Mouse (Mus musculus): ENCODE measurements around the gene Cdk20. TPM values are rescaled to one million over a fixed set of nuclear protein-coding genes. Genes with fewer than 3 reads are reported as not detected.
"Not testable (repeated sequence)": the region's sequence is repeated elsewhere in the genome, so short reads cannot be mapped to it uniquely, and the experiment has no call there.

The Cdk20 gene
- polyA plus RNA-seq, 1 experiment from 2014 or later, result 8.6 TPM

DNA sequence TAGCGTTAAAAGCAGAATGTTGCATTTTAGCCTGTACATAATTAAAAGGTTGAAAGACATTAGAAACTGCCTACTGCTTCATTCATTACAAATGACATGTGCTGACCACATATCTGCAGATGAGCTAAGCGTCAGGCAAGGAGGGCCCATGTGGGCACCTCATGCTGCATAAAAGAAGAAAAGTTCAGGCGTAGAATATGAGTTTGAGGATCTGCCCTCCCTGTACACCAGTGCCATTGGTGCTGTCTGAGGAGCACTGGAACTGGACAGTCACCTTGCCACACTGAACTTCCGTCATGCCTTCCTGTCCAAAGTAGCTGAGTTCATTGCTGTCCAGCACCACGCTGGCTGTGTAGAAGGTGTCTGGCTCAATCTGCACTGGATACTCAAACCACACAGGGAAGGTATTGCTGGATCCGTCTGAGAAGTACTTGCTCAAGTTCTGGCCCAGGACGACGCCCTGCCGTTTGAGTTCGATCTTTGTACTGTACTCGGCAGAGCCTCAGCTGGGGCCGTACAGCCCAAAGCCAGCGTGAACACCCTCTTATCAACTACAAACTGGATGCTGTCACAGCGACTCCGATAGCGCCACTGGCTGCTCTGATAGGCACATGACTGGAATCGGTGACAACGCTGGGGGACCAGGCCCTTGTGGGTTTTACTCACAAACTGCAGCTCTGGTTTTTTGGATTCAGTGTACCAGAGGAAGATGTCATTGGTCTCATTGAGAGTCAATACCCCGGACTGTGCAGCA is 25.3 kb downstream of the Cdk20 start:
- H3K27ac ChIP-seq (ENCODE audit: low read depth, low read length); H3K9ac ChIP-seq (ENCODE audit: low read length); H3K4me2 ChIP-seq; DNase-seq (ENCODE audit: low spot score, missing footprints); H3K27me3 ChIP-seq (ENCODE audit: control insufficient read depth, insufficient read depth, low read length); H3K9me3 ChIP-seq (ENCODE audit: control insufficient read depth, low read length); H3K4me3 ChIP-seq (ENCODE audit: low read depth, low read length); ATAC-seq (ENCODE audit: low FRiP score); H3K4me1 ChIP-seq (ENCODE audit: control insufficient read depth, insufficient read depth, low read length); H3K36me3 ChIP-seq (ENCODE audit: control insufficient read depth, insufficient read depth, low read length): not testable (repeated sequence)
- 89% methylated on average over 19 of the region's 19 CpGs for WGBS

DNA sequence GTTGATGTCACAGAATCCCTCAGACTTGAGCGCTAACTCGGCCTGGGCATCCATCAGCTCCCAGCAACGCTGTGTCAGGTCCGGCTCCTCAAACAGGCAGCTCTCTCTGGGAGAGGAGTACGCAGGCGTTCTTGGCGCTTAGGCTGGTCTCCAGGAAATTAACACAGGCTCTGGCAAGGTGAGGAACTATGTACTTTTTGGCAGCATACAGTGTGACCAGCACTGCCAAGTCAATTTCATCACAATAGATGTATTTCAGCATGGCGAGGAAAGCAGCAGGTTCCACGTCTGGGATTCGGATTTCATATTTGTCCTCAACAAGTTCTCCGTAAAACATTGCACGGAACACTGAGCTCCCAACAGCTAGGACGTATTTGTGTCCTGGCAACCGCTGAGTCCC is 26.1 kb downstream of the Cdk20 start:
- H3K27ac ChIP-seq (ENCODE audit: low read depth, low read length), result no peak overlapping the region
- H3K4me3 ChIP-seq (ENCODE audit: low read depth, low read length), result no peak overlapping the region

DNA sequence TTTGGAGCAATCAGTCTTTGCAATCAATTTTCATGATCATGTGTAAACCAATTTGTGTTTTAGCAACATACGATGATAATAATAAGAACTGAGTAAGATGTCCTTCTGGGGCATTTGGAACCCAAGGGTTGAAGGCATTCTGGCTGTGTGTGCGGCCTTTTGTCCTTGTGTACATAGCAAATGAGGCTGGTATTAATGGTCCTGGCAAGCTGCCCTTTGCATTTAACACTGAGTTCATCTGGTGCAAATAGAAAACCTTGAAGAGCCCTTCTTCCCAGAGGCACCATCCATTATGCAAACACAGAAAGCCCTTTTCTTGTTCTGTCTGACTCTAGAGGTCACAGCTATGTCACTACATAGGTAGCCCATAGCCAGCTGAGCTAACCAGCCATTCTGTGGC is 30.5 kb downstream of the Cdk20 start:
- Histone ChIP-seq H3K4me3 (ENCODE audit: low read depth, low read length) (no peak overlapping the region), H3K36me3 (ENCODE audit: control insufficient read depth, insufficient read depth, low read length) (no peaks in the 10 kb centered on the region), H3K9ac (ENCODE audit: low read length) (no peak overlapping the region), H3K9me3 (ENCODE audit: control insufficient read depth, low read length) (no peaks in the 10 kb centered on the region), H3K27ac (ENCODE audit: low read depth, low read length) (no peak overlapping the region), H3K4me1 (ENCODE audit: control insufficient read depth, insufficient read depth, low read length) (no peaks in the 10 kb centered on the region), H3K27me3 (ENCODE audit: control insufficient read depth, insufficient read depth, low read length) (no peaks in the 10 kb centered on the region), H3K4me2 (no peak overlapping the region)
- DNase-seq (ENCODE audit: low spot score, missing footprints) (no peak), ATAC-seq (ENCODE audit: low FRiP score) (no peak)
- 77% methylated on average over 2 of the region's 2 CpGs for WGBS

More for the DNA sequence above, 26.1 kb downstream of the Cdk20 start:
- no peak for ATAC-seq (ENCODE audit: low FRiP score)
- DNase-seq (ENCODE audit: low spot score, missing footprints), result no peak
- Histone ChIP-seq H3K36me3 (ENCODE audit: control insufficient read depth, insufficient read depth, low read length) (no peaks in the 10 kb centered on the region), H3K4me1 (ENCODE audit: control insufficient read depth, insufficient read depth, low read length) (no peaks in the 10 kb centered on the region), H3K27me3 (ENCODE audit: control insufficient read depth, insufficient read depth, low read length) (no peaks in the 10 kb centered on the region), H3K9ac (ENCODE audit: low read length) (no peak overlapping the region), H3K9me3 (ENCODE audit: control insufficient read depth, low read length) (no peaks in the 10 kb centered on the region), H3K4me2 (no peak overlapping the region)
- 93% methylated on average over 14 of the region's 14 CpGs for WGBS

DNA sequence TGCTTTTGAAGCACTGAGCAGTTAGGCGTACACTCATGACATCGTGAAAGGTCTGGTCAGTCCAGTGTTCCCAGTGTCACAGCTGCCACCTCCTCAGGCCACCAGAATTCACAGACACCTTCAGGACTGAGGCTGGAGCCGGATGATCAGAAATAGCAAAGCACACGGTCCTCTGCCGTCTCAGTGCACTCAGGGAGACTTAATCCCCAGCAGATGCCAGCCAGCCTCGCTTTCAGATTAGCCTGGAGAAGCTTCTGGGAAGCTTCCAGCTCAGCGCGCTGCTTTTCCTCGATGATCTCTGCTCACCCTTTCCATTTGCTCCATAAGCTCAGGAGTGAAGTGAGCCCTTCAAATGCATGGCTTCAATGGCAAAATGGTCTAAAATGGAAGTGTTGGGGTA is 33.1 kb downstream of the Cdk20 start:
- Histone ChIP-seq H3K27ac (ENCODE audit: low read depth, low read length) (no peak overlapping the region), H3K4me1 (ENCODE audit: control insufficient read depth, insufficient read depth, low read length) (no peaks in the 10 kb centered on the region), H3K4me2 (no peak overlapping the region), H3K27me3 (ENCODE audit: control insufficient read depth, insufficient read depth, low read length) (no peaks in the 10 kb centered on the region), H3K4me3 (ENCODE audit: low read depth, low read length) (no peak overlapping the region), H3K36me3 (ENCODE audit: control insufficient read depth, insufficient read depth, low read length) (no peaks in the 10 kb centered on the region), H3K9me3 (ENCODE audit: control insufficient read depth, low read length) (no peaks in the 10 kb centered on the region), H3K9ac (ENCODE audit: low read length) (no peak overlapping the region)
- ATAC-seq (ENCODE audit: low FRiP score) (no peak), DNase-seq (ENCODE audit: low spot score, missing footprints) (no peak)
- WGBS, result 59% methylated on average over 9 of the region's 9 CpGs

DNA sequence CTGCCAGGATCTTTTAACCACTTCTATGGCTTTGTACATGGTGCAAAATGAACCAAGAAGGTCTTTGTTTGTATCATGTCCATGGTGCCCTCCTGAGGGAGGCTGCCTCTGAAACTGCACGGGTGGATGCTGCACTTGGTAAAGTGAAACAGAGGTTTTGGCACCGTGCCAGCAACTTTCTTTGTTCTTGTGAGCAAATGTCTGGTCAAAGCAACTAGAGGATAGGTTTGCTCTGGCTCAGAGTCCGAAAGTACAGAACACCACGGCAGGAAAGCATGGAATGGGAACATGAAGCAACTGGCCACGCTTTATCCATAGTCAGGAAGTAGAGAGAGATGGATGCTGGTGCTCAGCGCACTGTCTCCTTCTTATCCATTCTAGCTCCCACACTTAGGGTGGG is 35.8 kb downstream of the Cdk20 start:
- no peaks in the 10 kb centered on the region for H3K27me3 ChIP-seq (ENCODE audit: control insufficient read depth, insufficient read depth, low read length)
- 84% methylated on average over 6 of the region's 6 CpGs for WGBS
- DNase-seq (ENCODE audit: low spot score, missing footprints), result no peak
- no peak overlapping the region for H3K9ac ChIP-seq (ENCODE audit: low read length)
- H3K27ac ChIP-seq (ENCODE audit: low read depth, low read length), result no peak overlapping the region
- ATAC-seq (ENCODE audit: low FRiP score), result no peak
- no peaks in the 10 kb centered on the region for H3K36me3 ChIP-seq (ENCODE audit: control insufficient read depth, insufficient read depth, low read length)
- H3K4me3 ChIP-seq (ENCODE audit: low read depth, low read length), result no peak overlapping the region
- no peak overlapping the region for H3K4me2 ChIP-seq
- no peaks in the 10 kb centered on the region for H3K9me3 ChIP-seq (ENCODE audit: control insufficient read depth, low read length)
- H3K4me1 ChIP-seq (ENCODE audit: control insufficient read depth, insufficient read depth, low read length), result no peaks in the 10 kb centered on the region

DNA sequence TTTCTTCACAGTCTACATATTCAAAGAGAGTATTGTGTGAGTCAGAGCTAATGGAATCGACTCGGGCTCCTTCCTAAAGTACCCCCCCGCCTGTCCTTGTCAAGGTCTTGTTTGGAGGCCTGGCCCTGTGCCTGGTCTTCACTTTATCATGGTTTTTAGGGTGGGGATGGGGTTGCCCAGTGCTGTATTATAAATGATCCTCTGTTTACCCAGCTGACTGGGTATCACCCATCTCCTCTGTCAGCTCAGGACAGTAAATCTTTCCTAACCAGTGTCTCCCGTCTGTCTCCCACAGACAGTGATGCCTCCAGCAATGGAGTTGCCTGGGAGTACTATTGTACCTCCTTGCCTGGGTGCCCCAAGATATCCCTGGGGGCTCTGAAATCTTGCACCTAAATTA is 45.9 kb downstream of the Cdk20 start:
- Histone ChIP-seq H3K4me1 (ENCODE audit: control insufficient read depth, insufficient read depth, low read length) (no peaks in the 10 kb centered on the region), H3K4me3 (ENCODE audit: low read depth, low read length) (no peak overlapping the region), H3K27ac (ENCODE audit: low read depth, low read length) (no peak overlapping the region), H3K27me3 (ENCODE audit: control insufficient read depth, insufficient read depth, low read length) (no peaks in the 10 kb centered on the region), H3K4me2 (no peak overlapping the region), H3K36me3 (ENCODE audit: control insufficient read depth, insufficient read depth, low read length) (no peaks in the 10 kb centered on the region), H3K9me3 (ENCODE audit: control insufficient read depth, low read length) (no peaks in the 10 kb centered on the region), H3K9ac (ENCODE audit: low read length) (no peak overlapping the region)
- WGBS, result 81% methylated on average over 4 of the region's 4 CpGs
- DNase-seq (ENCODE audit: low spot score, missing footprints), result no peak
- no peak for ATAC-seq (ENCODE audit: low FRiP score)

DNA sequence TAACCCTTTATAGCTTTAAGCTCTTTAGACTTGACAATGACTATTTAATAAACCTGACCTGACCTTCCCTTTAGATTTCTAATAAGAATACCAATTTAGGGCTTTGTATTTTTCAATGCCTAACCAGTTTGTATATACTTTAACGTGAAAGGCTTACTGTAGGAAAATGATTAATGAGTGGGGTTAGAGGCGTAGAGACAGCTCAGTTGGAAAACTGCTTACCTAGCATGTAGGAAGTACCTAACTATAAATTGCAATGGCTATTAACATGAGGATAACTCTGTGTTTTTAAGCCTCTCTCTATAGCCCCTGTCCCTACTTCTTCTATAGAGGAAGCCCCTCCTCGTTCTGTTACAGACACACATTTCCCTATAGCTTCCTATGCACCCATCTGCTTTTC is 47.8 kb downstream of the Cdk20 start:
- H3K4me3 ChIP-seq (ENCODE audit: low read depth, low read length), result no peak overlapping the region
- H3K9ac ChIP-seq (ENCODE audit: low read length), result no peak overlapping the region
- no peaks in the 10 kb centered on the region for H3K27me3 ChIP-seq (ENCODE audit: control insufficient read depth, insufficient read depth, low read length)
- DNase-seq (ENCODE audit: low spot score, missing footprints) (no peak), ATAC-seq (ENCODE audit: low FRiP score) (no peak)
- H3K36me3 ChIP-seq (ENCODE audit: control insufficient read depth, insufficient read depth, low read length), result no peaks in the 10 kb centered on the region
- H3K27ac ChIP-seq (ENCODE audit: low read depth, low read length), result no peak overlapping the region
- no peak overlapping the region for H3K4me2 ChIP-seq
- no peaks in the 10 kb centered on the region for H3K4me1 ChIP-seq (ENCODE audit: control insufficient read depth, insufficient read depth, low read length)
- no peaks in the 10 kb centered on the region for H3K9me3 ChIP-seq (ENCODE audit: control insufficient read depth, low read length)
- 87% methylated on average over 3 of the region's 3 CpGs for WGBS

DNA sequence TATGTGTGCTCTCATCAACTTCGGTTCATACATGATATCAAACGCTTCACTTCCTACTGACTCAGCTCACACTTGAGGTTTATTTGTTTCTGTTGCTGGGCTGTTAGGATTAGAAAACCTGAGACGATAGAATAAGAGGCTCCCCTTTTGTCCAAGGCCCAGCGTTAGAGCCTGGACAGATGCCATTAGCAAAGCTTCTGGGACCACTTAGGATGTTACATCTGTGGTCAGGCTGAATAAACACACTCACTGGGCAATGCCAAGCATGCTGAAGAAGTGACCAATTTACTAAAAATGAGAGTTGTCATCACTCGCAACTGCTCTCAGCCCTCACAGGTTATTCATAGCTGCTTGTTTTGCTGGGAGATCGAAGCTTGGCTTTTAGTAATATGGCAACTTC is 57.8 kb downstream of the Cdk20 start:
- Histone ChIP-seq H3K27ac (ENCODE audit: low read depth, low read length) (no peak overlapping the region), H3K4me3 (ENCODE audit: low read depth, low read length) (no peak overlapping the region), H3K9me3 (ENCODE audit: control insufficient read depth, low read length) (no peaks in the 10 kb centered on the region), H3K27me3 (ENCODE audit: control insufficient read depth, insufficient read depth, low read length) (no peaks in the 10 kb centered on the region), H3K36me3 (ENCODE audit: control insufficient read depth, insufficient read depth, low read length) (no peaks in the 10 kb centered on the region), H3K4me2 (no peak overlapping the region), H3K4me1 (ENCODE audit: control insufficient read depth, insufficient read depth, low read length) (no peaks in the 10 kb centered on the region), H3K9ac (ENCODE audit: low read length) (no peak overlapping the region)
- DNase-seq (ENCODE audit: low spot score, missing footprints), result no peak
- no peak for ATAC-seq (ENCODE audit: low FRiP score)
- 81% methylated on average over 6 of the region's 6 CpGs for WGBS
